Mouse (Mus musculus) left cerebral cortex, adult 2 months (tissue): ENCODE data around the gene Senp6. TPM values are rescaled to one million over a fixed set of nuclear protein-coding genes. Genes with fewer than 3 reads are reported as not detected.

Experiments used
- DNase-seq, 2 experiments: peaks; one replicate each; pipeline ENCODE4 v3.0.0; 2021 to 2022; ENCODE audit warnings: low spot score in 2 of 2, mixed read lengths in 1 of 2; ENCODE audit errors: extremely low spot score in 1 of 2
- H3K27ac ChIP-seq: fragments of 200-600 bp; 2 replicates; pipeline ENCODE4 v1.8.1; 2022
- H3K4me3 ChIP-seq: fragments of 200-600 bp; 2 replicates; pipeline ENCODE4 v1.8.1; 2022
- CTCF ChIP-seq: fragments of 200-600 bp; IDR thresholded peaks from 2 replicates; pipeline ENCODE4 v1.8.1; 2022; ENCODE audit warnings: antibody characterized with exemption, mild to moderate bottlenecking, moderate library complexity
- intact Hi-C: fragments of 180-260 bp; cut with DNase I; formaldehyde crosslinking; loops from one replicate; pipeline ENCODE4 v1.15.1; 2025
- total RNA-seq, 2 experiments: library from RNA; stranded (reverse); gene quantifications; 2 replicates each; pipeline ENCODE4 v1.2.3; 2021

Senp6 gene
- total RNA-seq, 2 experiments from 2014 or later, result 96.1 to 104 TPM

- no peak for TF ChIP-seq CTCF
- H3K27ac ChIP-seq, result peak overlapping the region; percentile 47; the same call in 1 of the 2 replicates
- DNase-seq, result no peak
- H3K4me3 ChIP-seq, result peak overlapping the region; percentile 100
- intact Hi-C loops, result no loop called here
These were observed 97.5 kb downstream of the Senp6 start for GRCm38 (mm10) chr9:80164191-80164590.

- peak; percentile 93 to 94 for DNase-seq
- intact Hi-C loops, result loop anchor here (5.0 kb wide), 1 partner anchor 37 kb away; no protein-coding TSS in a partner anchor
- peak within 1 kb of the TSS; percentile 91 for H3K27ac ChIP-seq
- TF ChIP-seq CTCF, result no peak
- H3K4me3 ChIP-seq, result peak within 1 kb of the TSS; percentile 100
These were observed 98.1 kb downstream of the Senp6 start, which contains the start of gene Myo6 for GRCm38 (mm10) chr9:80164611-80165474. Gene Myo6, plus strand, starts transcription at chr9:80165031.

- intact Hi-C loops, result loop anchor here (5.0 kb wide), 1 partner anchor 37 kb away; no protein-coding TSS in a partner anchor
- Histone ChIP-seq H3K27ac (peak overlapping the region; percentile 91), H3K4me3 (peak overlapping the region; percentile 100)
- DNase-seq, result no peak
- no peak; the same call in 1 of the 2 replicates for TF ChIP-seq CTCF
These were observed 99.0 kb downstream of the Senp6 start for GRCm38 (mm10) chr9:80165690-80166089.

- H3K27ac ChIP-seq, result peak overlapping the region; percentile 91
- DNase-seq, result no peak
- no peak for TF ChIP-seq CTCF
- intact Hi-C loops, result loop anchor here (5.0 kb wide), 1 partner anchor 36 kb away; no protein-coding TSS in a partner anchor
- peak overlapping the region; percentile 100 for H3K4me3 ChIP-seq
These were observed 99.7 kb downstream of the Senp6 start for GRCm38 (mm10) chr9:80166425-80166824.

- no peak for DNase-seq
- TF ChIP-seq CTCF, result no peak
- Histone ChIP-seq H3K4me3 (no peak overlapping the region), H3K27ac (no peak overlapping the region)
- intact Hi-C loops, result loop anchor here (5.0 kb wide), 1 partner anchor 35 kb away; no protein-coding TSS in a partner anchor
These were observed 100.4 kb downstream of the Senp6 start for GRCm38 (mm10) chr9:80167089-80167488.

- intact Hi-C loops, result loop anchor here (5.0 kb wide), 1 partner anchor 33 kb away; no protein-coding TSS in a partner anchor
- no peak for DNase-seq
- no peak for TF ChIP-seq CTCF
- no peak overlapping the region for H3K4me3 ChIP-seq
- H3K27ac ChIP-seq, result no peak overlapping the region
These were observed 102.8 kb downstream of the Senp6 start for GRCm38 (mm10) chr9:80169551-80169950.

GRCm38 (mm10) chr9:80171241-80171640 is 104.5 kb downstream of the Senp6 start:
- DNase-seq, result no peak
- TF ChIP-seq CTCF, result no peak
- Histone ChIP-seq H3K4me3 (no peak overlapping the region), H3K27ac (no peak overlapping the region)
- intact Hi-C loops, result no loop called here

- no peak overlapping the region for H3K4me3 ChIP-seq
- intact Hi-C loops, result no loop called here
- no peak for DNase-seq
- TF ChIP-seq CTCF, result no peak
- H3K27ac ChIP-seq, result no peak overlapping the region
These were observed 105.9 kb downstream of the Senp6 start for GRCm38 (mm10) chr9:80172396-80173222.

GRCm38 (mm10) chr9:80173629-80174028 is 106.9 kb downstream of the Senp6 start:
- DNase-seq, result peak in 1 of 2 experiments; percentile 35
- Histone ChIP-seq H3K4me3 (no peak overlapping the region), H3K27ac (peak overlapping the region; percentile 50; the same call in 1 of the 2 replicates)
- no peak for TF ChIP-seq CTCF
- intact Hi-C loops, result no loop called here

- intact Hi-C loops, result no loop called here
- DNase-seq, result no peak
- no peak overlapping the region for H3K4me3 ChIP-seq
- TF ChIP-seq CTCF, result no peak
- H3K27ac ChIP-seq, result no peak overlapping the region; the same call in 1 of the 2 replicates
These were observed 110.2 kb downstream of the Senp6 start for GRCm38 (mm10) chr9:80176696-80177478.

- Histone ChIP-seq H3K4me3 (no peak overlapping the region), H3K27ac (peak overlapping the region; percentile 36; the same call in 1 of the 2 replicates)
- DNase-seq, result no peak
- intact Hi-C loops, result no loop called here
- TF ChIP-seq CTCF, result no peak
These were observed 112.0 kb downstream of the Senp6 start for GRCm38 (mm10) chr9:80178670-80179069.
